Mouse (Mus musculus): ENCODE measurements around the gene Npcd. TPM values are rescaled to one million over a fixed set of nuclear protein-coding genes. Genes with fewer than 3 reads are reported as not detected.

The Npcd gene
- polyA plus RNA-seq, 1 experiment from 2014 or later: 0.77 TPM

DNA sequence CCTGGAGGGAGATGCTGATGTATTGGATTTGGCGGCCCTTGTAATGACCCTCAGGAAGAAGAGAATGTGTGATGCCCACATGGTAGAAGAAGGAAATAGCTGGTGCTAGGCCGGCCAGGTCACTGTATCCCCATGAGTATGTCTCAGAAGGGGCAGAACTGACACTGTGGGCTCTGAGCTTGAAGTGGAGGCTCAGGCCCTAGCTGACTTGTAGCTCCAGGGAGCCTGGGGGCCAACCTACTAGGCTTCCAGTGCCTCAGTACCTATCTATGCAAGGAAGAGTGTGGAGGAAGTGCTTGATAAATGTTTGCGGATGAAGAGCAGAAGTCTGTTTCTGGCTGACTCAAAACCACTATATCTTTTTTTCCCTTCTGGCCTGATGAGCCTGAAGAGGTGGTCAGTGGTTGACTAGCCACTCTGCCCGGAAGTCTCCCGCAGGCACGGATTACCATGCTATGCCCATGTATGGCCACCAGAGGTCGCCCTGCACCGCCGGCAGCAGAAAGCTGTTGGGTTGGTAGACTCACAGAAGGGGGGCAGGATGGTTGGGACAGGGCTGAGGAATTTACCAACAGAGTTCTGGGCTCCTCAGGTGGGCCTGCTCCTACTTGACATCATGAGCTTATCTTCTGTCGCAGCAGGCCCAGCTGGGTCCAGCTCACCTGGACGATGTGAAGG lies 81.2 kb downstream of the Npcd start:
- H3K9me3 ChIP-seq (ENCODE audit: control insufficient read depth, low read depth, low read length): no peaks in the 10 kb centered on the region
- H3K27ac ChIP-seq (ENCODE audit: low read length): no peak overlapping the region
- H3K4me3 ChIP-seq (ENCODE audit: low read depth, low read length): no peak overlapping the region
- no peak overlapping the region for H3K9ac ChIP-seq (replicated peaks; ENCODE audit: low read depth, low read length)
- no peaks in the 10 kb centered on the region for H3K4me1 ChIP-seq (ENCODE audit: control insufficient read depth, insufficient read depth, low read length)
- H3K36me3 ChIP-seq (ENCODE audit: control insufficient read depth, insufficient read depth, low read length): no peaks in the 10 kb centered on the region
- peak; percentile 57; the same call in 1 of the 2 replicates for ATAC-seq (ENCODE audit: insufficient number of reproducible peaks, insufficient read depth, low FRiP score, low read depth)
- H3K27me3 ChIP-seq (ENCODE audit: control insufficient read depth, insufficient read depth, low read length): no peaks in the 10 kb centered on the region
- no peak overlapping the region for H3K4me2 ChIP-seq (replicated peaks; ENCODE audit: low read depth, low read length)
- 21% methylated on average over 11 of the region's 11 CpGs for WGBS

- Histone ChIP-seq H3K9ac (replicated peaks; ENCODE audit: low read depth, low read length) (no peak overlapping the region), H3K27ac (ENCODE audit: low read length) (no peak overlapping the region), H3K4me2 (replicated peaks; ENCODE audit: low read depth, low read length) (no peak overlapping the region), H3K9me3 (ENCODE audit: control insufficient read depth, low read depth, low read length) (no peaks in the 10 kb centered on the region), H3K27me3 (ENCODE audit: control insufficient read depth, insufficient read depth, low read length) (no peaks in the 10 kb centered on the region), H3K4me3 (ENCODE audit: low read depth, low read length) (no peak overlapping the region), H3K36me3 (ENCODE audit: control insufficient read depth, insufficient read depth, low read length) (no peaks in the 10 kb centered on the region), H3K4me1 (ENCODE audit: control insufficient read depth, insufficient read depth, low read length) (no peaks in the 10 kb centered on the region)
- 77% methylated on average over 17 of the region's 17 CpGs for WGBS
- ATAC-seq (ENCODE audit: insufficient number of reproducible peaks, insufficient read depth, low FRiP score, low read depth): no peak
These were observed 82.3 kb downstream of the Npcd start for GRCm38 (mm10) chr15:79751772-79752171.

DNA sequence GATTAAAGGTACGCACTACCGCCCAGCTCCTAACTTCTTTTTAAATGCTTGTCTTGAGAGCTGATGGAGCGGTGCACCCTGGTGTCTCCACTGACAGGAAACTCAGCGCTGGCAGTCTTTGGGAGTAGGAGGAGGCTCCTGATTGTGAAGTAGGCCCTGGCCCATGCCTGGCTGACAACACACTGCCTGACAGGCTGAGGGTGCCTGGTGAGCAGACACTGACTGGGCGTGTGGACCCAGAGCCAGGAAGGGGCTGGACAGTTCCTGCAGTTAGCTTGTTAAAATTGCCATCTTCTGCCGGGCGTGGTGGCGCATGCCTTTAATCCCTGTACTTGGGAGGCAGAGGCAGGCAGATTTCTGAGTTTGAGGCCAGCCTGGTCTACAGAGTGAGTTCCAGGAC lies 83.8 kb downstream of the Npcd start:
- WGBS: 88% methylated on average over 8 of the region's 8 CpGs
- no peak overlapping the region for H3K27ac ChIP-seq (ENCODE audit: low read length)
- H3K4me3 ChIP-seq (ENCODE audit: low read depth, low read length): no peak overlapping the region
- H3K4me2 ChIP-seq (replicated peaks; ENCODE audit: low read depth, low read length): no peak overlapping the region
- H3K27me3 ChIP-seq (ENCODE audit: control insufficient read depth, insufficient read depth, low read length): no peaks in the 10 kb centered on the region
- no peak overlapping the region for H3K9ac ChIP-seq (replicated peaks; ENCODE audit: low read depth, low read length)
- no peaks in the 10 kb centered on the region for H3K4me1 ChIP-seq (ENCODE audit: control insufficient read depth, insufficient read depth, low read length)
- ATAC-seq (ENCODE audit: insufficient number of reproducible peaks, insufficient read depth, low FRiP score, low read depth): no peak
- H3K9me3 ChIP-seq (ENCODE audit: control insufficient read depth, low read depth, low read length): no peaks in the 10 kb centered on the region
- H3K36me3 ChIP-seq (ENCODE audit: control insufficient read depth, insufficient read depth, low read length): no peaks in the 10 kb centered on the region

- 88% methylated on average over 7 of the region's 7 CpGs for WGBS
- Histone ChIP-seq H3K36me3 (ENCODE audit: control insufficient read depth, insufficient read depth, low read length) (no peaks in the 10 kb centered on the region), H3K27me3 (ENCODE audit: control insufficient read depth, insufficient read depth, low read length) (no peaks in the 10 kb centered on the region), H3K9me3 (ENCODE audit: control insufficient read depth, low read depth, low read length) (no peaks in the 10 kb centered on the region), H3K4me1 (ENCODE audit: control insufficient read depth, insufficient read depth, low read length) (no peaks in the 10 kb centered on the region), H3K27ac (ENCODE audit: low read length) (no peak overlapping the region), H3K4me2 (replicated peaks; ENCODE audit: low read depth, low read length) (no peak overlapping the region), H3K9ac (replicated peaks; ENCODE audit: low read depth, low read length) (no peak overlapping the region), H3K4me3 (ENCODE audit: low read depth, low read length) (no peak overlapping the region)
- no peak for ATAC-seq (ENCODE audit: insufficient number of reproducible peaks, insufficient read depth, low FRiP score, low read depth)
These were observed 84.9 kb downstream of the Npcd start for GRCm38 (mm10) chr15:79749162-79749561.

DNA sequence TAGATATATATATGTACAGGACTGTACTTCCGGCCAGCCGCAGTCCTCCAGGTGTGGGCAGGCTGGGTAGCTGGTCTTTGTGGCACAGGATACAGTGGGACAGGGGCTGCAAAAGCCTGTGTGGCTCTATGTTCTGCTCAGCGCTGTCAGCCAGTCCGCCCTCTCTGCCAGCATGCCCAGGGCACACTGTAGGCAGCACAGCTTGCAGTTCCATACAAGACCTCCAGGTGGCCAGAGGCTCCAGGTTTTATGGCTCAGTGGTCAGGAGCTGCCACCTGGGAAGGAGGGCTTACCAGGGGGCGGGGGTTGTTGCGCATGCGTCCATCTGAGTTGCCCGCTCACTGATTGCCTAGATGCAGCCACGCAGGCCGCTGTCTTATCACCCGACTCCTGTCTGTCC lies 86.0 kb downstream of the Npcd start:
- Histone ChIP-seq H3K27me3 (ENCODE audit: control insufficient read depth, insufficient read depth, low read length) (no peaks in the 10 kb centered on the region), H3K4me3 (ENCODE audit: low read depth, low read length) (no peak overlapping the region), H3K36me3 (ENCODE audit: control insufficient read depth, insufficient read depth, low read length) (no peaks in the 10 kb centered on the region), H3K9me3 (ENCODE audit: control insufficient read depth, low read depth, low read length) (no peaks in the 10 kb centered on the region), H3K9ac (replicated peaks; ENCODE audit: low read depth, low read length) (no peak overlapping the region), H3K4me1 (ENCODE audit: control insufficient read depth, insufficient read depth, low read length) (no peaks in the 10 kb centered on the region), H3K4me2 (replicated peaks; ENCODE audit: low read depth, low read length) (no peak overlapping the region), H3K27ac (ENCODE audit: low read length) (no peak overlapping the region)
- WGBS: 45% methylated on average over 11 of the region's 11 CpGs
- ATAC-seq (ENCODE audit: insufficient number of reproducible peaks, insufficient read depth, low FRiP score, low read depth): no peak

- Histone ChIP-seq H3K36me3 (ENCODE audit: control insufficient read depth, insufficient read depth, low read length) (no peaks in the 10 kb centered on the region), H3K9me3 (ENCODE audit: control insufficient read depth, low read depth, low read length) (no peaks in the 10 kb centered on the region), H3K9ac (replicated peaks; ENCODE audit: low read depth, low read length) (no peak overlapping the region), H3K4me3 (ENCODE audit: low read depth, low read length) (no peak overlapping the region), H3K4me1 (ENCODE audit: control insufficient read depth, insufficient read depth, low read length) (peaks cover 7% of the 10 kb centered on the region), H3K27ac (ENCODE audit: low read length) (no peak overlapping the region), H3K4me2 (replicated peaks; ENCODE audit: low read depth, low read length) (no peak overlapping the region), H3K27me3 (ENCODE audit: control insufficient read depth, insufficient read depth, low read length) (no peaks in the 10 kb centered on the region)
- ATAC-seq (ENCODE audit: insufficient number of reproducible peaks, insufficient read depth, low FRiP score, low read depth): no peak
- 85% methylated on average over 5 of the region's 5 CpGs for WGBS
These were observed 88.2 kb downstream of the Npcd start for GRCm38 (mm10) chr15:79745883-79746282.

DNA sequence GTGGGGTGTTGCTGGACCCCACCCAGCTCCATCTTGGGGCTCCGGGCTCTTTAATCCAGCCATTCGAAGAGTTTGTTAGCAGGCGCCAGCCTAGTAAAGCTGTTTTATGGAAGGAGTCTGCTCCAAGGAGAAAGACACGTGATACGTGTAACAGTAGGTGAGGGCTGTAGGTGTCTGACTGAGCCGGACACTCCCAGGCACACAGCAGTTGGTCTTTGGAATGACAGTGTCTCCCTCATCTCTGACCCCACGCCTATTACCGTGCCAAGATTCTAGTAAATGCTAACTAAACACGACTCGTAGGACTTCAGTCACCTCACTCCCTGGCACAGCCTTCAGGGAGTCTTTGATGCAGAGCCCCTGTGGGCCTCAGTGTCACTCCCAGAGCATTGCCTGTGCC lies 88.7 kb downstream of the Npcd start:
- peaks cover 11% of the 10 kb centered on the region for H3K4me1 ChIP-seq (ENCODE audit: control insufficient read depth, insufficient read depth, low read length)
- no peak overlapping the region for H3K4me2 ChIP-seq (replicated peaks; ENCODE audit: low read depth, low read length)
- 86% methylated on average over 10 of the region's 10 CpGs for WGBS
- ATAC-seq (ENCODE audit: insufficient number of reproducible peaks, insufficient read depth, low FRiP score, low read depth): no peak
- H3K4me3 ChIP-seq (ENCODE audit: low read depth, low read length): no peak overlapping the region
- H3K9ac ChIP-seq (replicated peaks; ENCODE audit: low read depth, low read length): no peak overlapping the region
- no peaks in the 10 kb centered on the region for H3K27me3 ChIP-seq (ENCODE audit: control insufficient read depth, insufficient read depth, low read length)
- no peak overlapping the region for H3K27ac ChIP-seq (ENCODE audit: low read length)
- no peaks in the 10 kb centered on the region for H3K36me3 ChIP-seq (ENCODE audit: control insufficient read depth, insufficient read depth, low read length)
- H3K9me3 ChIP-seq (ENCODE audit: control insufficient read depth, low read depth, low read length): no peaks in the 10 kb centered on the region

DNA sequence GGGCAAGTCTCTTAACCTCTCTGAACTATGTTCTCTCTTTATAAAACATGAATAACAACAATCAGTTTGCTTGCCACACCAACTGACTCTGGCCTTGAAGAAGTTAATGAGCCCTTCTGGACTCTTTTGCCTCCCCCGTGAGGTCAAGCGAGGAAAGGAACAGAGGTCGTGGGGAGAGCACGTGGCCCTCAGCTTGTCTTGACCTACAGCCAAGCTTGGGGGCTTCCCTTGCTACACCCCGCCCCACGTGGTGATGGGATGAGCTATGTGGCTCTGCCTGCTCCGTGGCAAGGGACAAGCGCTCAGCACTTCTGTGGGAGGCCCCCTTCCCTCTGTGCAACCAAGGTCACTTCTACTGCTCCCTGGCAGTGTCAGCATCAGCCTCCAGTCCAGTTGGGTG lies 89.3 kb downstream of the Npcd start:
- whole genome bisulfite sequencing: 78% methylated on average over 8 of the region's 8 CpGs
- Histone ChIP-seq H3K4me3 (ENCODE audit: low read depth, low read length) (no peak overlapping the region), H3K9ac (replicated peaks; ENCODE audit: low read depth, low read length) (no peak overlapping the region), H3K4me2 (replicated peaks; ENCODE audit: low read depth, low read length) (no peak overlapping the region), H3K4me1 (ENCODE audit: control insufficient read depth, insufficient read depth, low read length) (peaks cover 13% of the 10 kb centered on the region), H3K9me3 (ENCODE audit: control insufficient read depth, low read depth, low read length) (no peaks in the 10 kb centered on the region), H3K36me3 (ENCODE audit: control insufficient read depth, insufficient read depth, low read length) (no peaks in the 10 kb centered on the region), H3K27me3 (ENCODE audit: control insufficient read depth, insufficient read depth, low read length) (no peaks in the 10 kb centered on the region), H3K27ac (ENCODE audit: low read length) (no peak overlapping the region)
- ATAC-seq (ENCODE audit: insufficient number of reproducible peaks, insufficient read depth, low FRiP score, low read depth): no peak

- ATAC-seq (ENCODE audit: insufficient number of reproducible peaks, insufficient read depth, low FRiP score, low read depth): no peak
- Histone ChIP-seq H3K36me3 (ENCODE audit: control insufficient read depth, insufficient read depth, low read length) (no peaks in the 10 kb centered on the region), H3K9ac (replicated peaks; ENCODE audit: low read depth, low read length) (no peak overlapping the region), H3K9me3 (ENCODE audit: control insufficient read depth, low read depth, low read length) (no peaks in the 10 kb centered on the region), H3K27ac (ENCODE audit: low read length) (no peak overlapping the region), H3K4me3 (ENCODE audit: low read depth, low read length) (no peak overlapping the region), H3K4me1 (ENCODE audit: control insufficient read depth, insufficient read depth, low read length) (peaks cover 17% of the 10 kb centered on the region), H3K4me2 (replicated peaks; ENCODE audit: low read depth, low read length) (no peak overlapping the region), H3K27me3 (ENCODE audit: control insufficient read depth, insufficient read depth, low read length) (no peaks in the 10 kb centered on the region)
- 94% methylated on average over 11 of the region's 11 CpGs for WGBS
These were observed 90.0 kb downstream of the Npcd start for GRCm38 (mm10) chr15:79744001-79744400.
